Mouse (Mus musculus) ZHBTc4 (cell line): ENCODE results near the gene Adcy7.
A peak's percentile ranks its signal among the peaks of the same experiment; 100 is the strongest.

ENCODE experiments used
- DNase-seq: peaks from one replicate; pipeline ENCODE4 v3.0.0-alpha.2; 2011; ENCODE audit warnings: low read depth, low spot score

Adcy7 gene

GRCm38 (mm10) chr8:88330816-88331215 lies 58.6 kb downstream of the Adcy7 start:
- DNase-seq: no peak

GRCm38 (mm10) chr8:88334384-88334783 lies 62.2 kb downstream of the Adcy7 start:
- DNase-seq: no peak

- no peak for DNase-seq
Measured at GRCm38 (mm10) chr8:88334975-88335374, 62.8 kb downstream of the Adcy7 start.

GRCm38 (mm10) chr8:88339221-88339620 lies 67.0 kb downstream of the Adcy7 start:
- DNase-seq: no peak

- DNase-seq: no peak
Measured at GRCm38 (mm10) chr8:88339887-88340695, 67.9 kb downstream of the Adcy7 start.

- no peak for DNase-seq
Measured at GRCm38 (mm10) chr8:88342026-88342425, 69.8 kb downstream of the Adcy7 start.

- DNase-seq: no peak
Measured at GRCm38 (mm10) chr8:88349046-88349445, 76.8 kb downstream of the Adcy7 start.

- no peak for DNase-seq
Measured at GRCm38 (mm10) chr8:88357226-88357933, 85.2 kb downstream of the Adcy7 start.

- DNase-seq: no peak
Measured at GRCm38 (mm10) chr8:88357946-88358345, 85.7 kb downstream of the Adcy7 start.

- peak; percentile 68 for DNase-seq
Measured at GRCm38 (mm10) chr8:88359959-88360358, 87.8 kb downstream of the Adcy7 start.

- DNase-seq: peak; percentile 32
Measured at GRCm38 (mm10) chr8:88361044-88361707, 89.0 kb downstream of the Adcy7 start.

GRCm38 (mm10) chr8:88361708-88362428 lies 89.7 kb downstream of the Adcy7 start, which contains the start of gene Brd7:
Gene Brd7 (minus strand): TSS chr8:88362194.
- DNase-seq: peak; percentile 81

GRCm38 (mm10) chr8:88362446-88363150 lies 90.4 kb downstream of the Adcy7 start:
- DNase-seq: no peak

GRCm38 (mm10) chr8:88369221-88369620 lies 97.0 kb downstream of the Adcy7 start:
- no peak for DNase-seq

GRCm38 (mm10) chr8:88369805-88370204 lies 97.6 kb downstream of the Adcy7 start:
- no peak for DNase-seq

- DNase-seq: no peak
Measured at GRCm38 (mm10) chr8:88371522-88371921, 99.3 kb downstream of the Adcy7 start.

GRCm38 (mm10) chr8:88376836-88377582 lies 104.8 kb downstream of the Adcy7 start:
- no peak for DNase-seq
